Mouse (Mus musculus) liver, adult 2 months (tissue): ENCODE measurements around the gene Syt13.

Experiments used
- CTCF ChIP-seq: fragments of 200-500 bp; IDR thresholded peaks from 2 replicates; pipeline ENCODE4 v1.5.1; 2011; ENCODE audit warnings: low read depth, low read length, control low read depth
- POLR2A ChIP-seq: fragments of 200-500 bp; IDR thresholded peaks from 2 replicates; pipeline ENCODE4 v1.6.1; 2011; ENCODE audit warnings: low read length, control low read depth; ENCODE audit not compliant: insufficient read depth; ENCODE audit errors: extremely low read depth

GRCm38 (mm10) chr2:92866616-92867015 lies 48.3 kb upstream of the Syt13 start:
- TF ChIP-seq CTCF: no peak
- TF ChIP-seq POLR2A: no peak
